Mouse (Mus musculus) C2C12 (cell line): Measurements from ENCODE around the gene Gramd1a.

ENCODE experiments used
- CEBPB ChIP-seq: IDR thresholded peaks from one replicate; pipeline ENCODE4 v1.6.1; 2011; ENCODE audit warnings: low read depth, mild to moderate bottlenecking, control low read depth, moderate library complexity
- CTCF ChIP-seq: IDR thresholded peaks from one replicate; pipeline ENCODE4 v1.5.1; 2011; ENCODE audit not compliant: control insufficient read depth, insufficient read depth, insufficient read length
- FOSL1 ChIP-seq: IDR thresholded peaks from one replicate; pipeline ENCODE4 v1.8.0; 2011; ENCODE audit warnings: mild to moderate bottlenecking, low read length; ENCODE audit not compliant: poor library complexity, insufficient read depth, severe bottlenecking
- MAX ChIP-seq: IDR thresholded peaks from one replicate; pipeline ENCODE4 v1.6.1; 2011; ENCODE audit warnings: mild to moderate bottlenecking, control low read depth
- MYOD1 ChIP-seq: IDR thresholded peaks from one replicate; pipeline ENCODE4 v1.6.1; 2011; ENCODE audit warnings: low read depth; ENCODE audit not compliant: control insufficient read depth, insufficient read length
- MYOG ChIP-seq: IDR thresholded peaks from one replicate; pipeline ENCODE4 v1.6.1; 2011; ENCODE audit not compliant: control insufficient read depth, insufficient read length; ENCODE audit errors: extremely low read depth
- USF1 ChIP-seq: IDR thresholded peaks from one replicate; pipeline ENCODE4 v1.6.1; 2011; ENCODE audit warnings: low read depth, mild to moderate bottlenecking, control low read depth, moderate library complexity

GRCm38 (mm10) chr7:31082831-31083588 lies 72.7 kb downstream of the Gramd1a start:
- no peak for TF ChIP-seq CTCF
- TF ChIP-seq MAX: no peak
- no peak for TF ChIP-seq USF1
- TF ChIP-seq FOSL1: no peak
- no peak for TF ChIP-seq CEBPB
- no peak for TF ChIP-seq MYOG
- no peak for TF ChIP-seq MYOD1
